Comparison of ENCODE assay signal across 7 mouse cellular contexts in the genomic region with DNA sequence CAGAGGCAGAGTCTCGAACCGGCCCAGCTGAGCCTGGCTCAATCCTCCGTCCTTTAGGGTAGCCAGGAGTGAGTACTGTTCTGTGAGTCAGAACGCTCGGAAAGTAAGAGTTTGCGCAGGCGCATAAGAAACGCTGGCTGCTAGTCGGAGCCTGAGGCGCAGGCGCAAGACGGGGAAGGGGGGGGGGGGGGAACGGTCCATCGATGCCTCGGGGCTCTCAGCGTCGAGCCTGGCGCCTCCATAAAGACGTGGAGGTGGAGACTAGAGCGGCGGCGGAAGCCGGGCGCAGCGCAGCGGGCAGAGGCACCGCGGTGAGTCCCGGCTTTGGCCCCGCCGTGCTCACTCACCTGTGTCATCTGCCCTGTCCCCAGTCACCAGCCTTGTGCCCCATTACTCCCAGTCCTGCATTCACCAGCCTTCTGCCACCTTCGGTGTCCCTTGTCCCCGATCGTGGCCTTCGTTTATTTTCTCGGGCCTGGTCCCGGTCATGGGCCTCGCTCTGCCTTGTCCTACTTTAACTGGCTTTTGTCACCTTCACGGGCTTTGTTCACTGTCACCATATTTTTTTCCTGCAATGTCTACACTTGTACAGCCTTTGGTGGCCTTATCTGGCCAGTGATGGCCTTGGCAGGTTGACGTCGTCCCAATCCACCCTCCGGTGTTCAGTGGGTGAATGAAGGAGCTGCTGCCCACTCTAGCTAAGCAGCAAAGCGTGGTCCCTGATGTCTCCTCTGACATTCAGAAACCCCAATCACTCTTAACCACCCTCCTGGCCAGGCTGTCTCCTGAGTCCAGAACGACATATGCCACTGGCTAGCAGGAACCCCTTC. TPM values are rescaled to one million over a fixed set of nuclear protein-coding genes. Genes with fewer than 3 reads are reported as not detected.
DNase-seq lines count a peak whose midpoint lies in the region; ATAC-seq and TF ChIP-seq lines count a peak whose summit lies in the region.

A gene (plus strand): TSS at position 175 of the 830 bp plus-strand sequence.

- H3K36me3 ChIP-seq in embryonic facial prominence, embryonic 12.5 days = peaks cover 24% of the 10 kb centered on the region
- H3K36me3 ChIP-seq in kidney, adult 2 months (ENCODE audit: control insufficient read depth, insufficient read depth, low read length) = no peaks in the 10 kb centered on the region
- peaks cover 33% of the 10 kb centered on the region for H3K36me3 ChIP-seq in limb, embryonic 12.5 days
- H3K36me3 ChIP-seq in midbrain, embryonic 15.5 days (replicated peaks) = peaks cover 22% of the 10 kb centered on the region
- H3K36me3 ChIP-seq in spleen, adult 2 months (ENCODE audit: control insufficient read depth, insufficient read depth, low read length) = peaks cover 15% of the 10 kb centered on the region

- peaks cover 13% of the 10 kb centered on the region for H3K4me1 ChIP-seq in embryonic facial prominence, embryonic 12.5 days
- H3K4me1 ChIP-seq in kidney, adult 2 months (ENCODE audit: control insufficient read depth, insufficient read depth, low read length) = peaks cover 11% of the 10 kb centered on the region; the same call in 1 of the 2 replicates
- H3K4me1 ChIP-seq in limb, embryonic 12.5 days (replicated peaks) = peaks cover 15% of the 10 kb centered on the region
- H3K4me1 ChIP-seq in midbrain, embryonic 15.5 days = peaks cover 20% of the 10 kb centered on the region
- peaks cover 14% of the 10 kb centered on the region; the same call in 1 of the 2 replicates for H3K4me1 ChIP-seq in spleen, adult 2 months (ENCODE audit: control insufficient read depth, insufficient read depth, insufficient read length)

- H3K27me3 ChIP-seq in embryonic facial prominence, embryonic 12.5 days = no peaks in the 10 kb centered on the region
- H3K27me3 ChIP-seq in kidney, adult 2 months (replicated peaks; ENCODE audit: control insufficient read depth, insufficient read depth, low read length) = no peaks in the 10 kb centered on the region
- no peaks in the 10 kb centered on the region for H3K27me3 ChIP-seq in limb, embryonic 12.5 days
- H3K27me3 ChIP-seq in midbrain, embryonic 15.5 days (replicated peaks) = no peaks in the 10 kb centered on the region
- H3K27me3 ChIP-seq in spleen, adult 2 months (ENCODE audit: control insufficient read depth, insufficient read depth, low read length) = no peaks in the 10 kb centered on the region

- peak; percentile 81 for ATAC-seq in embryonic facial prominence, embryonic 12.5 days (ENCODE audit: insufficient number of reproducible peaks, insufficient read depth, low FRiP score, low TSS enrichment)
- peak; percentile 74 for ATAC-seq in limb, embryonic 12.5 days (ENCODE audit: insufficient number of reproducible peaks, insufficient read depth, low FRiP score, low TSS enrichment, low read depth)
- ATAC-seq in midbrain, embryonic 15.5 days (replicated peaks) = peak; percentile 89

- H3K27ac ChIP-seq in embryonic facial prominence, embryonic 12.5 days = peak within 1 kb of the TSS; percentile 72
- H3K27ac ChIP-seq in kidney, adult 2 months (ENCODE audit: insufficient read depth, low read depth, low read length) = peak within 1 kb of the TSS; percentile 93
- peak within 1 kb of the TSS; percentile 60; the same call in 1 of the 2 replicates for H3K27ac ChIP-seq in limb, embryonic 12.5 days
- H3K27ac ChIP-seq in midbrain, embryonic 15.5 days = peak within 1 kb of the TSS; percentile 88
- peak within 1 kb of the TSS; percentile 60 for H3K27ac ChIP-seq in spleen, adult 2 months (ENCODE audit: insufficient read depth, low read length)

- TF ChIP-seq CTCF in kidney, adult 2 months (conservative IDR thresholded peaks at IDR 0.05; ENCODE audit: insufficient read depth, insufficient read length, low read depth, low read length) = no peak
- no peak for TF ChIP-seq CTCF in spleen, adult 2 months (IDR thresholded peaks at IDR 0.05; ENCODE audit: extremely low read depth, insufficient read depth, insufficient read length, insufficient replicate concordance)

- peak; percentile 85 for DNase-seq in adrenal gland, postnatal 25 days
- peak; percentile 83 to 93 for DNase-seq in heart, adult 18-20 months
- DNase-seq in kidney, adult 2 months = peak; percentile 94
- peak; percentile 81 to 89 for DNase-seq in spleen, adult 2 months (ENCODE audit: low read depth in 1 of 2, low spot score in 2 of 2)

- TF ChIP-seq POLR2A in kidney, adult 2 months (IDR thresholded peaks at IDR 0.05; ENCODE audit: low read depth, low read length) = no peak
- TF ChIP-seq POLR2A in spleen, adult 2 months (IDR thresholded peaks at IDR 0.05; ENCODE audit: low read depth, low read length) = peak; percentile 81

- H3K9ac ChIP-seq in embryonic facial prominence, embryonic 12.5 days = peak within 1 kb of the TSS; percentile 91
- peak within 1 kb of the TSS; percentile 92 for H3K9ac ChIP-seq in limb, embryonic 12.5 days (replicated peaks)
- peak within 1 kb of the TSS; percentile 98 for H3K9ac ChIP-seq in midbrain, embryonic 15.5 days

- under 1% methylated on average over 43 of the region's 44 CpGs for WGBS in embryonic facial prominence, embryonic 12.5 days
- under 1% methylated on average over 36 of the region's 44 CpGs for WGBS in kidney, adult 2 months
- WGBS in limb, embryonic 12.5 days = 2% methylated on average over 42 of the region's 44 CpGs
- under 1% methylated on average over 44 of the region's 44 CpGs for WGBS in midbrain, embryonic 15.5 days
- under 1% methylated on average over 32 of the region's 44 CpGs for WGBS in spleen, adult 2 months

- no peaks in the 10 kb centered on the region for H3K9me3 ChIP-seq in embryonic facial prominence, embryonic 12.5 days
- no peaks in the 10 kb centered on the region for H3K9me3 ChIP-seq in limb, embryonic 12.5 days
- no peaks in the 10 kb centered on the region for H3K9me3 ChIP-seq in midbrain, embryonic 15.5 days

- peak within 1 kb of the TSS; percentile 82 for H3K4me3 ChIP-seq in embryonic facial prominence, embryonic 12.5 days
- H3K4me3 ChIP-seq in kidney, adult 2 months (ENCODE audit: insufficient read depth, low read depth, low read length) = peak within 1 kb of the TSS; percentile 92
- peak within 1 kb of the TSS; percentile 83 for H3K4me3 ChIP-seq in limb, embryonic 12.5 days (replicated peaks)
- H3K4me3 ChIP-seq in midbrain, embryonic 15.5 days = peak within 1 kb of the TSS; percentile 95
- H3K4me3 ChIP-seq in spleen, adult 2 months (ENCODE audit: extremely low read depth, insufficient read depth, insufficient read length) = peak within 1 kb of the TSS; percentile 83

- peak within 1 kb of the TSS; percentile 95 for H3K4me2 ChIP-seq in embryonic facial prominence, embryonic 12.5 days (replicated peaks)
- peak within 1 kb of the TSS; percentile 92 for H3K4me2 ChIP-seq in limb, embryonic 12.5 days
- H3K4me2 ChIP-seq in midbrain, embryonic 15.5 days = peak within 1 kb of the TSS; percentile 86

RNA-seq across cellular contexts. Expression of the gene that starts here (rescaled TPM):
- 99.9 and 103 TPM in 2 replicates for total RNA-seq in adrenal gland, postnatal 25 days (2021)
- polyA plus RNA-seq in embryonic facial prominence, embryonic 12.5 days (2016; fragmentation: Nextera tagmentation; extraction: Ambion mirVana) = 81.8 and 82.8 TPM in 2 replicates
- 10 to 100 TPM; 82.0 to 93.6 TPM for total RNA-seq in heart, adult 18-20 months (2021)
- polyA plus RNA-seq in kidney, adult 2 months (2012; rRNA removed) = 39.6 and 48.4 TPM in 2 replicates
- 68.4 and 76.8 TPM in 2 replicates for polyA plus RNA-seq in limb, embryonic 12.5 days (2016; fragmentation: Nextera tagmentation; extraction: Ambion mirVana)
- polyA plus RNA-seq in midbrain, embryonic 15.5 days (2015; fragmentation: Nextera tagmentation; extraction: Ambion mirVana) = 147 and 151 TPM in 2 replicates
- 34.7 and 42.0 TPM in 2 replicates for polyA plus RNA-seq in spleen, adult 2 months (2012; rRNA removed)

Comparison
In these comparisons a context has a peak if more than half of its experiments do, and no peak if none do; other contexts are left out.
1. Peak in every context shown above with its lines: DNase-seq, ATAC-seq, H3K4me3 ChIP-seq and H3K27ac ChIP-seq.